Mouse (Mus musculus): Measurements from ENCODE around the gene Sp110.
"Not testable (repeated sequence)": the region's sequence is repeated elsewhere in the genome, so short reads cannot be mapped to it uniquely, and the experiment has no call there.

Gene Sp110

GRCm38 (mm10) chr1:85598271-85599012 is at the start of gene Sp110:
TSS of gene Sp110 (minus strand) at chr1:85598817.
- not testable (repeated sequence) for DNase-seq (ENCODE audit: low spot score)

GRCm38 (mm10) chr1:85638144-85638543 is 39.5 kb upstream of the Sp110 start:
- not testable (repeated sequence) for DNase-seq (ENCODE audit: low spot score)

DNA sequence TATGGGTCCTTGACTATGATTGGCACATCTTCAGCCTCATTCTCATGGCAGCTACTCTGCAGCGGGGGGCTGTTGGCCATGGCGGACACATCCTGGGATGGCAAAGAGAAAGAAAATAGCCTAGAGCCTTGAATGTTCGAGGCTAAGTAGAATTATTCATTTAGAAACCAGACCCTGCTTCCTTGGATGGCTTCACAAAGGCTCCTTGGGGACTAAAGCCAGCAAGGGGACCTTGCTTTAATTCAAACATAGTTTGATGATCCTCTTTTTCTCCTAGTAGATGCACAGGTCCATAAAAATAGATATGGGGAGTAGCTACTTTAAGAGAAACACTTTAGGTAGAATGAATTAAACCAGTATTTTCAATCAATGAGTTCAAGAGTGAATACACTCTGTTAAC is 38.3 kb upstream of the Sp110 start:
- not testable (repeated sequence) for DNase-seq (ENCODE audit: low spot score)

- DNase-seq (ENCODE audit: low spot score) = not testable (repeated sequence)
Observed at GRCm38 (mm10) chr1:85618689-85619088, 20.1 kb upstream of the Sp110 start.

DNA sequence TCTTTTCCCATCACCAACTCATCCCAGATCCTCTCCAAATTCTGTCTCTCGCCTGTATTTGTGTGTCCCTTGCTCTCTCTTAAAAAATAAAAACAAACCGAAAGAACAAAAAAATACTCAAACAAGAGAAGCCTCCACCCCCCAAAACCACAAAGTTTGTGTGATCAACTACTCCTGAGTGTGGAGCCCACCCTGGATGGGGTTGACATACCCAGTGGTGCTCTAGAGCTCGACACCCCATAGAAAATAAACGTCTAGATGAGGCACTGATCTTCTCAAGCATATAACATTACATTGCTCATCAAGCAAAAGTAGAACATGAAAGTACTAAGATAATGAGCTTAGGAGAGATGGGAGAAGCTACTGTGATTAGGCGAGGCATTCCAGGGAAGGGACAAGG is 18.5 kb upstream of the Sp110 start:
- not testable (repeated sequence) for DNase-seq (ENCODE audit: low spot score)

DNA sequence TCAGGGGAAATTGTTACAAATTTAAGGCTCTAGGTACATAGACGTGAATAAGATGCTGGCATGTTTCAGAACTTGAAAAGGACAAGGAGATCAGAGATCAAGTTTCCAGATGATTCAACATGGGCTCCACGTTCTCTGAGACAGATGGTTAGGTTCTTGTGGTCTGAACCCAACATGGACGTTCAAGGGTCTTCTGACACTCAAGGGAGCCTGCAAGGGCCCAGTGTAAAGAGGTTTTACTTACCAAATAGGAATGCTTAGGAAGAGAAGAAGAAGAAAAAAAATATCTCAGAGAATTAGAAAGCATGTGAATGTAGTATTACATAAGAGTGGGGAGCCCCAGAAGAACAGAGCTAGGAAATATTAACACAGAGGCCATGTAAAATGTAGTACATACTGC is 17.2 kb upstream of the Sp110 start:
- DNase-seq (ENCODE audit: low spot score) = not testable (repeated sequence)

GRCm38 (mm10) chr1:85615096-85615495 is 16.5 kb upstream of the Sp110 start:
- not testable (repeated sequence) for DNase-seq (ENCODE audit: low spot score)

- not testable (repeated sequence) for DNase-seq (ENCODE audit: low spot score)
Observed at GRCm38 (mm10) chr1:85610581-85610980, 12.0 kb upstream of the Sp110 start.

- DNase-seq (ENCODE audit: low spot score) = not testable (repeated sequence)
Observed at GRCm38 (mm10) chr1:85608361-85608760, 9.7 kb upstream of the Sp110 start.

GRCm38 (mm10) chr1:85604341-85604740 is 5.7 kb upstream of the Sp110 start:
- DNase-seq (ENCODE audit: low spot score) = not testable (repeated sequence)

- not testable (repeated sequence) for DNase-seq (ENCODE audit: low spot score)
Observed at GRCm38 (mm10) chr1:85600794-85601193, 2.2 kb upstream of the Sp110 start.

GRCm38 (mm10) chr1:85600078-85600477 is 1.5 kb upstream of the Sp110 start, which contains the start of gene Sp140:
TSS of gene Sp140 (plus strand) at chr1:85600378.
- DNase-seq (ENCODE audit: low spot score) = not testable (repeated sequence)

DNA sequence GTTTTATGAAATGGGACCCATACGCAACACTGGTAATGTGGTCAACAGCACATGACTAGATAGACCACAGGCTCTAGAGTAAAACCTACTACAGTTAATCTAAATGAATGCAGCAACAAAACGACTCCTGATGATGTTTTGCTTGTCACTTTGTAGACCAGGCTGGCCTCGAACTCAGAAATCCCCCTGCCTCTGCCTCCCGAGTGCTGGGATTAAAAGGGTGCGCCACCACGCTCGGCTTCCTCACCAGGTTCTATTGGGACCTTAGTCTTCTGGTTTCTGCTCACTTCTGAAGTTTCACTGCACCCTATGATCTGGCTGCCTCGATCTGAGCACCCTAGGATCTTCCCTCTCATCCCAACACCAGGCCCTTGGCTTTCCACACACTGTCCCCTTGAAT is 6.1 kb downstream of the Sp110 start:
- not testable (repeated sequence) for DNase-seq (ENCODE audit: low spot score)

DNA sequence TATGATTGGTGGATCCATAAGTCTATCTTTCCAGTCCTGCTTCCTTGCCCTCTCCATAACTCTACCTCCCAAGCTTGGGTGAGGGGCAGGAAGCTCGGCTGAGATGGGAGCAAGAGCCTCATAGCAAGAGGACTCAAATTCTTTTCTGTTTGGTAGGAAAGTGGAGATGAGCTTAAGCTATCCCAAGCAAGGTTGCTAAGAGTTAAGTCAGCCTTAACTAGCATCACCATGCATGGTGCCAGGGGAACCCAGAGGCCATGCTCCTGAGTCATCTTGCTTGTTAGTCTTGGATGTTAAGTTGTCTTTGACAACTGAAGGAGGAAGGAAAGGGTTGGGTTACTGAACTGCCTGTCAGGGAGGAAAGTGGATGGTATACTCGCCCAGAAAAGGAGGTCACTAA is 9.9 kb downstream of the Sp110 start:
- DNase-seq (ENCODE audit: low spot score) = not testable (repeated sequence)

DNA sequence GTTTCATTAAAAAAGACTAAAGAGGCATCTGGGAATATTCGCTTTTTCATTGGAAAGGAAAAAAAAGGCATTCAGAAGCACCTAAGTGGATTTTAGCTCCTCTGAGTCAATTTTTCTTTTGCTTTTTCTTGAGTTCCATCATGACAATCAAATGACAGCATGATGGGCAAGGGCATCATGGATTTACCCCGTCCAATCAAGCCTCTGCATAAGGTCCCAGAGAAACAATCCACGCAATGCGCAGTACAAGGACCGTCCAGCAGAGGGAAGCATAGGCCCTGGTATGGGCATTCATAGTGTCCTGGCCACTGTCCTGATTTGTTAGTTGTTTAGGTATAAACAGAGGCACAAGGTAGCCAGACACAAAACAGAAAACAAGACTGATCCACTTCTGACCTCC is 17.1 kb downstream of the Sp110 start:
- DNase-seq (ENCODE audit: low spot score) = peak; percentile 8

GRCm38 (mm10) chr1:85580578-85580977 is 18.0 kb downstream of the Sp110 start:
- DNase-seq (ENCODE audit: low spot score) = not testable (repeated sequence)

DNA sequence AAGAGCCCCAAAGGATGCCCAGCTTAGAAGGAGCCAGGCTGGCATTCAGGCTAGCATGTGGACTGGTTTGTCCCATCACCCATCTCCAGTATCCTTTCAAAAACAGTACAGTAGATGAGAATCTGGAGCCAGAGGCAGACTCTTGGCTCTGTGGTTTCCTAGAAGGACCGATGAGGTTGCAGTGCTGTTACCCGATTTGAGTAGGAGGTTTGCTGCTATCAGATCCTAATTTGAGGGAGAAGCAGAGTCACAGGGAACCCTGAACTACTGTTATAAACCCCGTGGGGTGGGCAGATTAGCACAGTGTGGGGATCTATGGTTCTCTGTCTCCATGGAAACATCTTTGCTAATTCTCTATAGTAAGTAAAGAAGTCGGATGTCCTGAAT is 18.5 kb downstream of the Sp110 start:
- DNase-seq (ENCODE audit: low spot score) = not testable (repeated sequence)

DNA sequence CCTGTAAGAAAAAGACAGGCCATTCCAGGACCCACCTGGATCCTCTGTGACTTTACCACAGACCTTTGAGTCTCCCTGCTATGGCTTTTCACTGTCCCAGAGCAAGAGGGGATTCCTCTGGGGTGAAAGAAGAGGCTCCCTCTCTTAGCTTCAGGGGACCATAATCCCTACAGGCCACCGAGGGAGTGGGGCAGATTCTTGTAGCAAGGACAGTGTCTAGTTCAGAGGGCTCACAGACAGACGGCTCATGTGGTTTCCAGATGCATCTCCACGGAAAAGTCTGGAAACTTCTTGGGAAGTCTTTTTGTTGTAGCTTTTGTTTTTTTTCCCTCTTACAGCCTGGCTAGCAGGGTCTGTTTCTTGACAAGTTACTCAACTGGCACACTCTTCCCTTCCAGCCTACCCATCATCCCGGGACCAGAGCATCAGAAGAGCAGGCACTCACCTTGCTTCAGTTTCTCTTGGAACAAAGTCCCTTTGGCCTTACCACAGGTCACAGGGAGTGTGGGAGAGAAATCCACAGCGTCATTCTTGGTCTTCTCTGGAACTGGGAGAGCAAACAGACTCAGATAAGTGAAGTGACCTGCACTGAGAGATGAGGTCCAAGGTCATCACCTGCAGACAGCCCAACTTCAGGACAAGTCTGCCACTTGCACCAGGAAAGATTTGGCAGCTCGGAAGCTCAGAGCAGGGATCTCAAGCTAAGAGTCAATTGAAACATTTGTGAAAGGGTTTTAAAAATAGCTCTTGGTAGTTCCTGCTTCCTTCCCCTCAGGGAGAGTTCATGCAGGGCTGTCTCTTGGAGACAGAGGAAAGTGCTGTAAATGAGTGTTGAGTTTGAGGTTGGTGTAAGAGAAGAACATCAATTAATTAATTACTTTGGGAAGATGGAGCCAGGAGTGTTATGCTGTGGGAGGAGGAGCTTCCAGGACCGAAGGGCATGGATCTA is 19.1 kb downstream of the Sp110 start:
- DNase-seq (ENCODE audit: low spot score) = not testable (repeated sequence)

- not testable (repeated sequence) for DNase-seq (ENCODE audit: low spot score)
Observed at GRCm38 (mm10) chr1:85578372-85579010, 20.1 kb downstream of the Sp110 start.

GRCm38 (mm10) chr1:85575376-85575775 is 23.2 kb downstream of the Sp110 start, which contains the start of gene G530012D18Rik:
TSS of gene G530012D18Rik (plus strand) at chr1:85575676.
- DNase-seq (ENCODE audit: low spot score) = not testable (repeated sequence)

- DNase-seq (ENCODE audit: low spot score) = not testable (repeated sequence)
Observed at GRCm38 (mm10) chr1:85573554-85573953, 25.1 kb downstream of the Sp110 start.

DNA sequence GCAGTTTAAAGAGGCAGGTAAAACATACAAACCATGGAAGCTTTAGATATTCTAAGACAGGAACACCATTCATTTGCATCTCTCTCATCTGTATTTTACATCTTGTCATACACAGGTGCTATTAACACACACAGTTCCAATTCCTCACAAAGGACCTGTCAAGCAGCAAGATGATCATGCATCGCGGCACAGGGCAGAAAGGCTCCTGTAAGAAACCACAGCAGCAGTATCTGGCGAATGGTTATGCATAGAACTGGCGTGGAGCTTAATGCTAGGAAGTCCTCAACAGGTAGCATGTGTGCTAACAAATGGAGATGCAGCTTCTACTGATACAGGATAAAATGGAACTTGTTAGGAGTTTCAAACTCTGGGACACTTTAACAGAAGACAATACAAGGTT is 43.4 kb downstream of the Sp110 start:
- DNase-seq (ENCODE audit: low spot score) = not testable (repeated sequence)
